Mouse (Mus musculus) heart, postnatal 14 days (tissue): Measurements from ENCODE around the gene Prpsap1. TPM values are rescaled to one million over a fixed set of nuclear protein-coding genes. Genes with fewer than 3 reads are reported as not detected.
A peak's percentile ranks its signal among the peaks of the same experiment; 100 is the strongest.
"Not testable (repeated sequence)": the region's sequence is repeated elsewhere in the genome, so short reads cannot be mapped to it uniquely, and the experiment has no call there.

Experiments used
- DNase-seq, 2 experiments: peaks; one replicate each; pipeline ENCODE4 v3.0.0; 2021 to 2022
- intact Hi-C: fragments of 180-260 bp; cut with DNase I; formaldehyde crosslinking; loops from one replicate; pipeline ENCODE4 v1.15.1; 2025
- total RNA-seq, 2 experiments: library from RNA; stranded (reverse); gene quantifications; 2 replicates each; pipeline ENCODE4 v1.2.3; 2021

Gene Prpsap1
- total RNA-seq, 2 experiments from 2014 or later: 41.5 to 45.4 TPM

- DNase-seq: no peak
- intact Hi-C loops: no loop called here
These were observed 27.1 kb upstream of the Prpsap1 start for GRCm38 (mm10) chr11:116521143-116521542.

GRCm38 (mm10) chr11:116518482-116518881, 24.5 kb upstream of the Prpsap1 start:
- DNase-seq: peak; percentile 46 to 55
- intact Hi-C loops: no loop called here

- no peak for DNase-seq
- intact Hi-C loops: no loop called here
These were observed 21.5 kb upstream of the Prpsap1 start for GRCm38 (mm10) chr11:116515330-116516020.

- DNase-seq: no peak
- intact Hi-C loops: no loop called here
These were observed 19.6 kb upstream of the Prpsap1 start for GRCm38 (mm10) chr11:116513531-116514038.

DNA sequence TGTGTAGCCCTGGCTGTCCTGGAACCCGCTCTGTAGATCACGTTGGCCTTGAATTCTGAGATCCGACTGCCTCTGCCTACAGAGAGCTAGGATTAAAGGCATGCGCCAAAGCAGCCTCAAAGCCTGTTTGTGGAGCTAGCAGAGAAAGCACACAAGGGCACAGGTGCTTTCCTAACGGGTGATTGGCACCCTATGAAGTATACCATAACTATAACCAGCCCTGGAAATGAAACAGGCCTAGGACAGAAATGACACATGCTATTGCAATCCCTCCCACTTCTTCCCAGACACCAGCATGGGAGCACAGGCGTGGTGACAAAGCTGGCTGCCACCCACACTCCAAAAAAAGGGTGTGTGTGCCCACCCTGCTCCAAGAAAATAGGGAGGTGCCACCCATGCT, 19.0 kb upstream of the Prpsap1 start:
- intact Hi-C loops: no loop called here
- DNase-seq: no peak

GRCm38 (mm10) chr11:116512154-116512553, 18.2 kb upstream of the Prpsap1 start:
- DNase-seq: no peak
- intact Hi-C loops: no loop called here

DNA sequence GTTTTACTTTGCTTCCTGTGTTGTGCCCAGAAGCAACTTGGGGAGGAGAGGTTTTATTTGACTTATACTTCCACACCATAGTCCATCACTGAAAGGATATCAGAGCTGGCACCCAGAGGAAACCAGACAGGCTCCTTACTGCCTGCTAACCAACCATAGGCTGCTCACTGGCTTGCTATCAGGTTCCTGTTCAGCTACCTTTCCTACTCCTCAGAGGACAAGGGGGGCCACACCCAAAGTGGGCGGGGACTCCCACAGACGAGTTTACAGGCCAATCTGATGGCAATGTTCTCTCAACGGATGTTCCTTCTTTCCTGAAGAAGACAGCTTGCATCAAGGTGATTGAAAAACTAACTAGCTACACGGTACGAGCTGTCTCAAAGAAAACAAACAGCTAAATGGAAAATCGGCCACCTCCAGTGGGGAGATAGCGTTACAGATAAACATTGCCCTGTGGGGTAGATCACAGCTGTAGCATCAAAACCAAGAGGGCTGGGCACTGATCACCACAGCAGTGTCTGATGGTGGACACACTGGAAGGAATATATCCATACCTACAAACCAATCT, 17.4 kb upstream of the Prpsap1 start:
- intact Hi-C loops: no loop called here
- no peak for DNase-seq

- DNase-seq: no peak
- intact Hi-C loops: no loop called here
These were observed 14.7 kb upstream of the Prpsap1 start for GRCm38 (mm10) chr11:116508689-116509088.

DNA sequence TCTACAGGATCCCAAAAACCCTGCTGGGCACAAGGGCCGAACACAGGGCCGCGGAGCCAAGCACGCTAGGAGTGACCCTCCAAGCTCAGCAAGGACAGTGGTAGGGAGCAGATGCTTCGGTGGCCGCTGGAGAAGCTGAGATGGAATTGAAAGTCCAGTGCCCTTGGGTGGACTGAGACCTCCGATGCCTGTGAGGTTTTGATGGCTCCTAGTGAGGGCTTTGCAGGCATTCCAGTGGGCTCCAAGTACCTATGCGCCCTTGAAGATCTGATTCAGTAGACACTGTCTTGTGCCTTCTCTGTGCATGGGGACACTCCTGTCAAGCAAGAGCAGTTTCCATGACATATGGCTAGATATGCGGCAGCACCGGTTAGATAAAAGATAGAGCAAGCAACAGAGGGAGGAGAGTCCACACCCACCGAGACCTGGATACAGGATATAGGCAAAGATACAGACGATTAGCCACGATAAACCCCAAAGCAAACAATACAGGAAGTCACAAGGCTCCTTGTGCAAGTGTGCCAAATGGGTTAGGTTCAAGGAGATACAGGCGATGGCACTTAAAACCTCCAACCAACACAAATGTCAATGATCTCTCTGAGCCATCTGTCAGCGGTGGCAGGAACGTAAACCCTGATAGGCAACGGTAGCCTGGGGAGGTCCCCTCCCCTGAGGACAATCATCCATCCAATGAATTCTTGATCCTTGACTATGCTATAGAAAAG, 12.3 kb upstream of the Prpsap1 start:
- no peak for DNase-seq
- intact Hi-C loops: no loop called here

DNA sequence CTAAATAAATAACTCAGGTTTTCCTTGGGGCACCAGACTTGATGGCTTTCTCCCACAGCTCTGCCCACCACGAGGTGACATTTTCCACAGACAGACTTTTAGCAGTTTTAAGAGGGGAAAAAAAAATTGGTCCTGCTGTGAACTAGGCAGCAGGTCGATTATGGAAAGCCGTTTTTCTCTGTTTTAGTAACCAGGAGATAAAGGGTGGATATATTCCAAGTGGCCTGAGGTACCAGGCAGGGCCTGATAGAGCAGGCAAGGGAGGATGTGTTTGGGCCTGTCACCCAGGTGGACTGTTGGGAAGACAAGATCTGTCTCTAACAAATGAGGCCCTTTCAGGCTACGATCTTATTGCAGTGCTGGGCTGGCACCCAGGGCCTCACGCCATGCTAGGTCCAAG, 11.6 kb upstream of the Prpsap1 start:
- DNase-seq: no peak
- intact Hi-C loops: no loop called here

- intact Hi-C loops: no loop called here
- peak; percentile 25 to 30 for DNase-seq
These were observed 10.5 kb upstream of the Prpsap1 start for GRCm38 (mm10) chr11:116504516-116504915.

- intact Hi-C loops: loop anchor here (1.0 to 2.0 kb wide), 2 partner anchors 33 to 126 kb away; partner anchors contain the start of gene Rhbdf2
These were observed 7.2 kb upstream of the Prpsap1 start for GRCm38 (mm10) chr11:116501005-116501746.

GRCm38 (mm10) chr11:116499018-116499417, 5.0 kb upstream of the Prpsap1 start:
- intact Hi-C loops: no loop called here
- no peak for DNase-seq

More at GRCm38 (mm10) chr11:116501005-116501746, 7.2 kb upstream of the Prpsap1 start:
- DNase-seq: peak; percentile 35 to 58

DNA sequence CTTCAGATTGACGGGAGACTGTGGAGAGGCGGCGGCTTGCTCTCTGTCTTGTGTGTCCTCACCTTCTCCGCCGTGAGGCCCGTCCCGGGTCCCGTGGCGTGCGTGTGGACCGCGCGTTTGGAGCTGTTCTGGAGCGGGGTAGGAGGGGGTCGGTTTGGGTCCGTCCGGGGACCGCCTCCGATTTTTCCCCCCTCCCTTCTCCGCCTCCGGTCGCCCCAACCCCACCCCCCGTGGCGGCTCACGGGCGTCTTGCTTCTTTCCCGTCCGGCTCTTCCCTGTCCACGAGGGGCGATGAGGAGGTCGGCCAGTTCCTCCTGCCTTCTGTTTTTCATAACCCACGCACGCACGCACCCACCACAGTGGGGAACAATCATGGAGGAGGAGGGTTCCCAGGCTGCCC, 4.6 kb upstream of the Prpsap1 start:
- no peak for DNase-seq
- intact Hi-C loops: no loop called here

DNA sequence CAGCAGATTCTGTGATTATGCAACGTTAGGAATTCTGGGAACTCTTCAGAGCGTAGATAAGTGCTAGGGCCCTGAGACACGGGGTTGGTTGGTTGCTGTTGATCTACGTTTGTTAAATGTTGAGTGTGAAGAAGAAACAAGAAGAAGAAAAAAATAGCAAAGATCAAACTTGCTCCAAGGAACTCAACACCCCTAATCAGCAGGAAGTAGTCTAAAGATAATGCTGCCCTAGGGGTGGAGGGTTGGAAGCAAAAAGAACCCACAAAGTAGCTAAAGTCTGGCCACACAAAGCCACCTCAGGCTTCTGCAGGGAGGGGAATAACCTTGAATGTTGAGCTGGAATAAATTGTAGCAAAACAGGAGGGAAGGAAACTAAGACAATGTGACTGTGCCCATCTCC, 3.3 kb upstream of the Prpsap1 start:
- no peak for DNase-seq
- intact Hi-C loops: no loop called here

DNA sequence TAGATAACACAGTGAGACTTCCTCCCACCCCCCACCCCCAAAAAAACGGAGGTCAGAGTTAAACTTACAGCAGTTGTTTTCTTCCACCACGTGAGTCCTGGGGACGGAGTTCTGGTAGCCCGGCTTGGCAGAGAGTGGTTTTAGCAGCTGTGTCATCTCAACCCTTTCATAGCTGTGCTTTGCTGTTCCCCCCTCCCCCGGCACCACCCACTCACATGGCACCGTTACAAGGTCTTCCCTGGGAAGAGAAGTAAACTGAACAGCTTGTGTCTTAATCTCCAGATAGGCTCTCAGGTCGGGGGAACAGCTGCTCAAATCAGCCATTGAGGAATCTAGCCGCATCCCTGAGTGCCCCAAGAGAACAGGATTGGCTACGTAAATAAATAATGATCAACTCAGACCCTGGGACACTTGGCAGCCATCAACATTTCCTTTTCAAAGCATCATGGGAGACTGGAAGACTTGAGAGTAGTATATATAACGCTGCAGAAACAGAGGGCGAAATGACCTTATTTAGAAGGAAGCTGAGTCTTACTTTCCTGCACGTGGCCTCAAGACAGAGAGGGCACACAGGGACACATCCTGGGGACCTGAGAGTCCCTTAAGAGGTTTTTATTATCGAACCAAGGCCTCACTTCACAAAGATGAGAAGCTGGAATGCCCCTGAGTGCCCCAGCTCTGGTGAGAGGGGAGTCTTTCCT, 622 bp upstream of the Prpsap1 start:
- intact Hi-C loops: no loop called here
- peak; percentile 81 to 87 for DNase-seq

GRCm38 (mm10) chr11:116493191-116493590, 811 bp downstream of the Prpsap1 start:
- intact Hi-C loops: no loop called here
- no peak for DNase-seq

DNA sequence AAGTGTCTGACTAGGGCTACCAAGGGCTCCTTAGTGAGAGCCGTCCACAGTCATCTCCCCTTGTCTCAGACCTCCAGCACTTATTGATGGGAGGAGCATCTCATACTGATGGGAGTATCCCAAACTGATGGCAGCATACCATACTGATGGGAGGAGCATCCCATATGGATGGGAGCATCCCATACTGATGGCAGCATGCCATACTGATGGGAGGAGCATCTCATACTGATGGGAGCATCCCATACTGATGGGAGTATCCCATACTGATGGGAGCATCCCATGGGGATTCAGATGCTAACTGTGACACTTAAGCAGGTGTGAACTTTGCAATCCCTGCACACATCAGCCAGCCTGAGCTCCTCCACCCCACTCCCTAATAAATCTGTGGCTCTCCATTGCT, 1.5 kb downstream of the Prpsap1 start:
- intact Hi-C loops, DNase-seq: not testable (repeated sequence)

GRCm38 (mm10) chr11:116491338-116491737, 2.7 kb downstream of the Prpsap1 start:
- no peak for DNase-seq
- intact Hi-C loops: no loop called here
